Mouse (Mus musculus): ENCODE results near the gene Phf12. TPM values are rescaled to one million over a fixed set of nuclear protein-coding genes. Genes with fewer than 3 reads are reported as not detected.
A peak's percentile ranks its signal among the peaks of the same experiment; 100 is the strongest.

The Phf12 gene
- total RNA-seq, 2 experiments from 2014 or later = 21.0 to 51.2 TPM

DNA sequence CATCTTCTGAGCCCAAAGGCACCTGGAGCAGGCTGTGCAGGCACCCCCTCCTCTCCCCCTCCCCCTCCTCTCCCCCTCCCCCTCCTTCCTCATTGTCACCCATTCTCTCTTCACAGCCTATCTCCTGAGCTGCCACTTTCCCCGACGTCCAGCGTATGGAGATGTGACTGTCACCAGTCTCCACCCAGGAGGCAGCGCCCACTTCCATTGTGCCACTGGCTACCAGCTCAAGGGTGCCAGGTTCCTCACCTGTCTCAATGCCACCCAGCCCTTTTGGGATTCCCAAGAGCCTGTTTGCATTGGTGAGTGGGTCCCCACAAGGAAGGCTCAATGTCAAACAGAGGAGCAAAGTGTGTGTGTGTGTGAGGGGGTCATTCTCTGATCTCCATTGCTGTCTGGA is 13.8 kb upstream of the Phf12 start:
- ATAC-seq (ENCODE audit: poor library complexity, severe bottlenecking) = no peak

DNA sequence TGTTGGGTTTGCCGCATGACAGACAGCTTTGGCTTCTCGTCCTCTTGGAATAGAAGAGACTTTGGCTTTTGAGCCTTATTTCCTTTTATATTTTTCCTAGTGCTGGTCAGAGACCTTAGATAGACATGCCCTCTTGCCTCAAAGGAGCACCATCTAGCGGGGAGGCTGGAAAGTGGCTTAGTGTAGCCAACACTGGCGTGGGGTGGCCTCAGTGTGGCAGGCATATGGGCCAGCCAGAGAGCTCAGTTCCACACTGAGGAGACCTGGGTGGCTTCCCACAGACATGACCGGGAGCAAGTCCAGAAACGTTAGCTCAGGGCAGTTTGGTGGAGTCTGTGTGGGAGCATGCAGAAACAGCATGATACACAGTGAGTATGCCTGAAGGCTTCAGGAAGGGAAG is 11.8 kb upstream of the Phf12 start:
- ATAC-seq (ENCODE audit: poor library complexity, severe bottlenecking) = no peak

GRCm38 (mm10) chr11:77973520-77973919 is 9.0 kb upstream of the Phf12 start:
- no peak for ATAC-seq (ENCODE audit: poor library complexity, severe bottlenecking)

- no peak for ATAC-seq (ENCODE audit: poor library complexity, severe bottlenecking)
Observed at GRCm38 (mm10) chr11:77974325-77974724, 8.2 kb upstream of the Phf12 start.

DNA sequence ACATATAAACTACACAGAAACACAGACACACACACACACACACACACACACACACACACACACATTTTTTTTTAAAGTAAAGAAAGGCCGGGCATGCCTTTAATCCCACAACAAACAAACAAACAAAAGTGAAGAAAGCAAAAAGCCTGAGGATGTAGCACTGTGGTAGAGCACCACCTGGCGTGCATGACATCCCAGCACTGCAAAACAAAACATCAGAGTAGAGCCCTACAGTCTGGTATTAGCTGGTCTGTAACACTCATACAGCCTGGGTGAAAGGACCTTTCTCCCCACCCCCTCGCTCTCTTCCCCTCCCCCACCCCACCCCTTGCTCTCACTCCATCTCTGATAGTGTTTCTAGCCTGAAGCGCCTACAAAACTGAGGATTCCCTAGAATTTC is 6.7 kb upstream of the Phf12 start:
- no peak for ATAC-seq (ENCODE audit: poor library complexity, severe bottlenecking)

DNA sequence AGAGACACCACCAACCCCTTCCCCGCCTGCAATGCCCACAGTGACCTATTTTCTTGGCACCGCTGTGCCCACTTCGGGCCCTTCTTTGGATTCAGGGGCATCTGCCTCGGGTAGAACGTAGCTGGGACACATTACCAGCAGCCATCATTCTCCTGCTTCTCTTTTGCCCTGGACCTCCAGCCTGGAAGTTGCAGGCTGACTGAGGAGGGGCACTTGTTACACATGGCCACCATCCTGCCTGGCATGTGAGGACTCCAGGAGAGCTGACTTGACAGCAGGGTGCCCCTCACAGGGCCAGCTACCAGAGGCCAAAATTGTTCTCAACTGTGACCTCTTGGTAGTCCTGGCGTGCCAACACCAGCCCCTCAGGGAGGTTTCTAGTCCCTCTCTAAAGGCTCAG is 4.4 kb upstream of the Phf12 start:
- no peak for ATAC-seq (ENCODE audit: poor library complexity, severe bottlenecking)

DNA sequence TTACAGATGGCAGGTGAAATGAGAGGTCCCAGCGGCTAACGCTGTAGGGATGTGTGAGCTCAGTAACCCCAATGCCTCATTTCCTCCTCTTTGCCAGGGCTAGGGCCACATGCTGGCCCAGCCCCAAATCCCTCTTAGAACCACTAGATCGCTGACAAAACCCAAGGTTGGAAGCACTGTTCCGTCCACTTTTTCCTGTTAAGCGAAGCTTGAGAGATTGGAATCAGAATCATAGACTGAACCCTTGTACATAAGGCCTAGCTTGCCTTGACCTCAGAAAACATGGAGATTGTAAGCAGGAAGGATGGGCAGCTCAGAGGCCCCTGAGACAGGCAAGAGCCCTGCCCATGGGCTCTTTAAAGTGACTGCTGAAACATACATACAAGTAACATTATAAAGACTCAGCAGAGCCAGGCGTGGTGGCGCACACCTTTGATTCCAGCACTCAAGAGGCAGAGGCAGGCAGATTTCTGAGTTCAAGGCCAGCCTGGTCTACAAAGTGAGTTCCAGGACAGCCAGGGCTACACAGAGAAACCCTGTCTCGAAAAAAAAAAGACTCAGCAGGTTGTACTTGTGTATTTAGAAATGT is 3.2 kb upstream of the Phf12 start:
- ATAC-seq (ENCODE audit: poor library complexity, severe bottlenecking) = no peak

GRCm38 (mm10) chr11:77980281-77981204 is 2.0 kb upstream of the Phf12 start:
- no peak for ATAC-seq (ENCODE audit: poor library complexity, severe bottlenecking)

- ATAC-seq (ENCODE audit: poor library complexity, severe bottlenecking) = peak; percentile 78
Observed at GRCm38 (mm10) chr11:77981609-77982440, 729 bp upstream of the Phf12 start.

DNA sequence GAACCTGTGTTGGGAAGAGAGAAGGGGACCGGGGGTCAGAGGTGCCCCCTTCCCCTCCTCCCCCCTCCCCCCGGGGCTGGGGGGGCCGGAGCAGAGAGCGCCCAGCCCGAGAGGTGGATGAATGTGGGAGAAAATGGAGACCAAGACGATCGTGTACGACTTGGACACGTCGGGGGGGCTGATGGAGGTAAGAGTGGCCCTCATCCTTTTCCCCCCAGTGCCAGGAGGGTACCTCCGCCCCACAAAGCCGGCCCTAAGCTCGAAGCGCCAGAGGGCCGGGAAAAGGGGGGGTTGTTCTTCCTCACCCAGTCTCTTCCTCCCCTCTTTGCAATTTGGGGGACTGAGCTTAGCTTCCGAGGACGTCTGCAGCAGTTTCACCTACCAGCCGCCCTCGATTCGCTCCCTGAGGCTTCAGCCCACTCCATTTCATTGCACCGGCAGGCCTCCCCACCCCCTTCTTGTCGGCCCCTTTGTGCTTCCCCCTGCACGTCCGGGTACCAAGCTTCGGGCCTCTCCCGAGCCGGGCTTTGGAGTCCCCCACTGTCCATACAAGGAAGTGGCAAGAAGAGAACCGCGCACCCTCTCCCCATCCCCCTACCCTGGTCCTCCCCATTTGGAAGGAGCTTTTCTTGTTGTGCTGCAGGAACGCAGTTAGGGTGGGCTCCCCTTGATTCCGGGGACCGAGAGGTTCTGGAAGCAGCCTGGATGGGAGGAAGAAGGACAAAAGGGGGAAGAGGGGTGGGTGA is 810 bp downstream of the Phf12 start:
- no peak for ATAC-seq (ENCODE audit: poor library complexity, severe bottlenecking)

- ATAC-seq (ENCODE audit: poor library complexity, severe bottlenecking) = no peak
Observed at GRCm38 (mm10) chr11:77983937-77984835, 1.6 kb downstream of the Phf12 start.

- no peak for ATAC-seq (ENCODE audit: poor library complexity, severe bottlenecking)
Observed at GRCm38 (mm10) chr11:77984836-77985231, 2.3 kb downstream of the Phf12 start.

- no peak for ATAC-seq (ENCODE audit: poor library complexity, severe bottlenecking)
Observed at GRCm38 (mm10) chr11:77985541-77986065, 3.0 kb downstream of the Phf12 start.

DNA sequence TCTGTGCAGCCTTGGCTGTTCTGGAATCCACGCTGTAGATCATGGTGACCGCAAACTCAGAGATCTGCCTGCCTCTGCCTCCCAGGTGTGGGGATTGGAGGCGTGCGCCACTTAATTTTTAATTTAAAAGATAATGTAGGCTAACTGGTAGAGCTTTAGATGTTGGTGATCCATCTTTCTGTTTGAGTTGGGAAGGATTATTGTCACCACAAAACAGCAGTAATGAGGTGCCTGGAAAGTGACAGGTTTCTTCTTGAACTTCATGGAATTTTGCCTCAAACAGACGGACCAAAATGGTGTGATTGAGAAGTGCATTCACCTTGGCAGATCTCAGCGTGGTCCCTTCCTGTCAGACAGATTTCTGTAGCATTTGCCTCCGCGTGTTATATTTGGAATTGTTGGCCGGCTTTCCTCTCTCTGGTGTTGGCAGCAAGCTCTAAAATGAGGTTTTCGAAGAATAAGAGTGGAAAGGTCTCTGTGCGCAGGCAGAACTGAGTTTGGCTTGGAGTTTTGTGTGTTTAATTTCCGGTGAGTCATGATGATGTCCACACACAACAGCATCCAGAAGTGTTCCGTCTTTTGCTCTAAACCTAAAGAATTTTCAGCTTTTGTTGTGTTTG is 6.6 kb downstream of the Phf12 start:
- no peak for ATAC-seq (ENCODE audit: poor library complexity, severe bottlenecking)

- no peak for ATAC-seq (ENCODE audit: poor library complexity, severe bottlenecking)
Observed at GRCm38 (mm10) chr11:77995556-77995955, 13.0 kb downstream of the Phf12 start.

DNA sequence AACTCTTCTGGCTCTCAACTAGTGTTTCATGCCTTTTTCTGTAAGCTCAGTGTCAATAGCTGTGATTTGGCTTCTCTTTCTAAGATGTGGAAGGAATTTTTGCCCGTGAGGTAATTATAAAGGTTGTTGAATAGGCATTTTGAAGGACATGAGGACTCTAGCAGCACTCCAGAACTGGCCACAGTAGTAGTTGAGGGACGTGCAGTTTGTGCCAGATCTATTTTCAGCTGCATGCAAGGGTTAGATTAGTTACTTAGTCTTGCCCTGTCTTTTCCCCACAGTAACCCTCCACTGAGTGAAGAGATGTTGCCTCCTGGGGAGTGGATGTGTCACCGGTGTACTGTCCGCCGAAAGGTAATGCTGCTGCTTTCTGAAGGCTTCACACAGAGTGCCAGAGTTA is 23.9 kb downstream of the Phf12 start:
- ATAC-seq (ENCODE audit: poor library complexity, severe bottlenecking) = no peak

- peak; percentile 77 for ATAC-seq (ENCODE audit: poor library complexity, severe bottlenecking)
Observed at GRCm38 (mm10) chr11:78019676-78020075, 37.1 kb downstream of the Phf12 start.

DNA sequence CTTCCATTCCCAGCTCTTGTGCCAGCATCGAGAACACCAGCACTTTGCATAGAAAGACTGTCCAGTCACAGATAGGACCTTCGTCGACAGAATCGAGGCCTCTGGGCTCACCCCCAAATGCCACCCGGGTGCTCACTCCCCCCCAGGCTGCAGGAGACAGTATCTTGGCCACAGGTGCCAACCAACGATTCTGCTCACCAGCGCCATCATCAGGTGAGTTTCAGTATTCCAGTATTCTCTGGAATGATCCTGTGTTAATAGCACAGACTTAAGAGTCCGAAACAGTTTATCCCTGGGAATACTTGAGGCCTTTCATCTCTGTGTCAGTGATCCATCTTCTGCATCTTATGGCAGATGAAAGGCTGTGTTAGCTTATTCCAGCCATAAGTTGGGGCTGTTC is 41.1 kb downstream of the Phf12 start:
- no peak; the same call in 1 of the 2 replicates for ATAC-seq (ENCODE audit: poor library complexity, severe bottlenecking)

DNA sequence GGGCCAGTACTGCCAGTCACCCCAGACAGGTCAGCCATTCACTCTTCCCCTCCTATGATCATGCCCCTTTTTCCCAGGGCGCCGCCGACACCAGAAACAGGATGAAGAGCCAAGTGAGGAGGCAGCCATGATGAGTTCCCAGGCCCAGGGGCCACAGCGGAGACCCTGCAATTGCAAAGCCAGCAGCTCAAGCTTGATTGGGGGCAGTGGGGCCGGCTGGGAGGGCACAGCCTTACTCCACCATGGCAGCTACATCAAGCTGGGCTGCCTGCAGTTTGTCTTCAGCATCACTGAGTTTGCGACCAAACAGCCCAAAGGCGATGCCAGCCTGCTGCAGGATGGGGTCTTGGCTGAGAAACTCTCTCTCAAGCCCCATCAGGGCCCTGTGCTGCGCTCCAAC is 46.7 kb downstream of the Phf12 start:
- no peak for ATAC-seq (ENCODE audit: poor library complexity, severe bottlenecking)

All from megakaryocyte, adult 5-6 weeks (primary cell).